Mouse (Mus musculus) adrenal gland, postnatal 14 days (tissue): ENCODE data around the gene Ampd3. TPM values are rescaled to one million over a fixed set of nuclear protein-coding genes. Genes with fewer than 3 reads are reported as not detected.

ENCODE experiments used
- DNase-seq: peaks from one replicate; pipeline ENCODE4 v3.0.0; 2021; ENCODE audit warnings: mixed read lengths
- total RNA-seq: library from RNA; stranded (reverse); gene quantifications from 2 replicates; pipeline ENCODE4 v1.2.3, GENCODE M21; 2021

The Ampd3 gene
- total RNA-seq, 1 experiment from 2014 or later: 22.9 TPM

- DNase-seq: no peak
Measured at GRCm38 (mm10) chr7:110770949-110771348, 2.9 kb downstream of the Ampd3 start.

DNA sequence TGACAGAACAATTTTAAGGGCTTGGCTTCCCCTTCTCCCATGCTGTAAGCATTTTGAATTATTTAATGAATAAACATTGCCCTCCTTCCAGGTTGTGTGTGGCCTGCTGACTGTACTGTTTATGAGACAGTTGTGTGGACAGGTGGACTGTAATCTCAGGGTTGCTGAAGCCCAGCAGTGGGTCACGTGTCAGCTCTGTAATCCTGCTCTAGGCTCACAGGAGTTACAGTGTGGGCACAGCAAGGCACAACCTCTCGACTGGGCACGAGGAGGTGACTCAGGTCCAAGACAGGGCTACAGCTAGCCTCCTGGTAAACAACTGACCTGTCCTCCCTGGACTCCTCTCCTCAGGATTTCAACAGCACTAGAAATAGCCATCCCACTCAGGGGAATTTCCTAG is 4.3 kb downstream of the Ampd3 start:
- no peak for DNase-seq

- peak; percentile 81 for DNase-seq
Measured at GRCm38 (mm10) chr7:110773204-110774002, 5.4 kb downstream of the Ampd3 start.

DNA sequence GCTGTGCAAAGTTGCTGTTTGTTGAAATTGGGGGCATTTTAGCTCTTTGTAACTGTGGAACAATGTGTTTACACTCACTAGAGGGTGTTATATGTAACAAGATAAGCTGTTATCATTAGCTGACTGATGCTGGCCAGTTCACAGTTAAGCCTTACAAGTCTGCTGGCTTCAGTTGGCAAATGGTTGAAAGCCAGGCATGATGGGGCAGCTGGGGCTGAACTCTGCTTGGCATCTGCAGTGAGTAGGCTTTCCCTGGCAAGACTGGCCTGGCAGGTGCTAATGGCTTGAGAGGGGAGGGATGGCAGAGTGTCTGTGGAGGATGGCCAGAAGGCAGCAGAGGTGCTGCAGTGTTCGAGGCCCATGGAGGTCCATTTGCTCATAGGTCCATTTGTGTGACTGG is 6.1 kb downstream of the Ampd3 start:
- DNase-seq: peak; percentile 64

DNA sequence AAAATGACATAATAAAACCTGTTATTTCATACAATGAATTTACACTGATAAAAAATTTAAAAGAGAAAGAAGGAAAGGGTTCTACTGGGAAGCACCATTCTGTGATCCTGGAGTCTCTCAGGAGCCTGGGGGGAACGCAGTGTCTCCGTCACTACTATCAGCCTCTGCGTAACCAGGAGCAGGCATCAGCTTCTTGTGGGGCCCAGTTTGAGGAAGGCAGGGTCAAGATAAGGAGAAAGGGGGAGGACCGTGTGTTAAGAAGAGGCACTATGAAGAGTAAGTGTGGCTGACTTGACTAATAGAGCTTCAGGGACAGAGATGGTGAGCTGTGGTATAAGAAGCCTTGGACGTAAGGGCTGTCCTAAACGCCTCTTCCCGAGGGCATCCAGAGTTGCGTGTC is 6.7 kb downstream of the Ampd3 start:
- no peak for DNase-seq

DNA sequence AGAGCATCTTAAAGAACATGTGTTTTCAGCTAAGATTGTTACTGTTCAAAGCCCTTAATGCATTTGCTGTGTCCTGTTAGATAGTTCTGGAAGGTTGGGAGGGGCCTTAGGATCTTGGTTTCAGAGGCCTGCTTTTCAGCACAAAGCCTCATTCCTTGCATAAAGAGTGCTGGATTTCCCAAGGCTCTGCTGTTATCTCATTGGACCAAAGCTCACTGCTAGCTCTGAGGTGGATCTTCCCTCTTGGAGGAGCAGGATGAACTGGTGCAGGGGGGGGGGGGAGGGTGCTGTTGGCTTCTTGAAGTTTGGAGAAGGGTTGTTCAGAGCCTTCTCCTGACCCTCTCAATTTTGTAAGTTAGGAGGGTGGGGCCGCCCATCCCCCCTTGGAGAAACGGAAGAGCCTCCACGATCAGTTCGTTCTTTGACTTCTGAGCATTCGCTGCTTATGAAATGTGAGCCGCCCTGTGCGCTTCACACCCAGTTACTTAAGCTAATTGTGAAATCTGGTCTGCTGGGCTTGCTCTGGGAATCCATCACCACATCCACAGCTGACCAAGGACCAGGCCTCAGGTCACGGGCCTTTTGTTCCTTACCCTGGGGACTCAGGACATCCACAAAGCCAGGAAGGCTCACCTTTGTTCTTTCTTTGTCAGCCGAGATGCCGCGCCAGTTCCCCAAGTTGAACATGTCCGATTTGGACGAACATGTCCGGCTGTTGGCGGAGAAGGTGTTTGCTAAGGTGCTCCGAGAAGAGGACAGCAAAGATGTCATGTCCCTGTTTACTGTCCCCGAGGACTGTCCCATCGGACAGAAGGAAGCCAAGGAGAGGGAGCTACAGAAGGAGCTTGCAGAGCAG is 9.4 kb downstream of the Ampd3 start:
- peak; percentile 24 for DNase-seq

- no peak for DNase-seq
Measured at GRCm38 (mm10) chr7:110778933-110779332, 10.9 kb downstream of the Ampd3 start.

DNA sequence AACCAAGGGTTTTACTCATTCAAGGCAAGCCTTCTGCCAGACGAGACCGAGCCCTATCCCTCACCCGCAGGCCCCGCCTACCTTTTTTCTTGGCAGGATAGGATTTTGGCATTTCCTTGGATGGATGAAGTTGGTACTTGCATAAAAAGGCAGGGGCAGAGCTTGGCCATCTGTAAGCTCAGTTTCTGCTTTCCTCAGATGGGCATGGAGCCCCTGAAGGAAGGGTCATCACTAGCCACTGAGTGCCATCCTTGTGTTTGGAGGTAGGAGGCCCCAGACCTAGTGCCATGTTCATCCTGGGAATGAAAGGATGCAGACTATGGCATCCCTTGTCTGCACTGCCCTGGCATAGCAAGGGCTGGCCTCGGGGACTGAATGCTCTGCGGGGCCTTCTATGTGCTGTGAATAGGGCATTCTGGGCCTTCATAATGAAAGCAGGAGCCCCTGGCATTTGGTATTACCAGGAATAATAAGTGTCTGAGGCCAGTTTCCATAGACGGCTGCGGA is 11.7 kb downstream of the Ampd3 start:
- DNase-seq: no peak

DNA sequence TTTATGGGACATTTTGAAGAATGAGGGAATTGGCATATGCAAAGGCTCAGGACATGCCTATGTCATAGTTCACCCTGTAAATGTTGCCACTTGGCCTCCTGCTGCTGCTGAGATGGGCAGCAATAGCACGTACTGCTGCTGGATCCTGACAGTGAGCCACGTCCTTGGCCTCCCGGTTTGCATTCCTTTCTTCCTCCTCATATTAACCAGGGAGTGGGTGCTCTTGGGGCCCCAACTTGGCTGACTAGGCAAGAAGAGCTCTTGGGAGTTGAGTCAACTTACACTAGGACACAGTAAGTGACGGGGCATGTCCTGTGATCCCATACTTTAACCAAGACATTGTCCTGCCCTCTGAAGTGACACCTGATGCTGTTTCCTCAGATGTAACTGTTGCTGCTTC is 12.5 kb downstream of the Ampd3 start:
- DNase-seq: peak; percentile 50

DNA sequence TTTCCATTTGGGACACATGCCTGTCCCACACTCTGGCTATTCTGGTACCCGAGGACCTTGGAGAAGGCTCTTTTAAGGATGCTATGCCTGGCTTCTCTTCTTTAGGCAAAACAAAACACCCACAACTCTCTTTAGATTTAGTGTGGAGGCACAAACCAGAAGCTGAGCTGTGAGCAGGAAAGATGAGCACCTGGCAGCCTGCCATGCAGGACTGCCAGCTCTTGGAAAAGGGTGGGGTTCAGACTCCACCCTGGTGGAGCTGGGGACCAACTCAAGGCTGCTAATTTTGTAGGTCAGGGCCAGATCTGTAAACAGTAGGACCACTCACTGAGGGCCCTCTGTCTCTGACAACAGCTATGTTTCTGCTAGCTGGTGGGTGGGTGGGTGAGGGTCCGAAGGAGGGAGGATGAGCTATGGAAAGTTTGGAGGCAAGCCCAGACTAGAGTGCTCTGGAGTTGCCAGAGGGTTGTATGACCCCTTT is 13.3 kb downstream of the Ampd3 start:
- DNase-seq: peak; percentile 55

GRCm38 (mm10) chr7:110782135-110782534 is 14.1 kb downstream of the Ampd3 start:
- peak; percentile 52 for DNase-seq

GRCm38 (mm10) chr7:110782845-110783478 is 15.0 kb downstream of the Ampd3 start:
- DNase-seq: peak; percentile 31

GRCm38 (mm10) chr7:110784965-110785364 is 17.0 kb downstream of the Ampd3 start:
- DNase-seq: no peak

GRCm38 (mm10) chr7:110785741-110786146 is 17.7 kb downstream of the Ampd3 start:
- no peak for DNase-seq

DNA sequence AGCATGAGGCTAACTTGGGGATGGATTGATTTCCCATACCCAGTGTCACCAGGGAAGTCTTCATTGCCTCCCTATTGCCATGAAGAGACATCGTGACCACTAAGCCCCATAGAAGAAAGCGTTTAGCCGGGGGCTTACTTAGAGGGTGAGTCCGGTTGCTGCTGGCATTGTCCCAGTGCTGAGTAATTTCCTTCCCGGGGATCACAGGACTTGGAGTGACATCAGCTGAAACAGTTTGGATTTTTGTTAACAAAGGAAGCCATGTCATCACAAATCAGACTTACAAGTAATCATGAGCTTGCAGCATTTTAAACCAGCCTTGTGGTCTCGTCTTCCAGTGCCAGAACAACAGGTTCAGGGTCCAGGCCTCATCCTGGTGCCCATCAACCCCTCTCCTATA is 19.3 kb downstream of the Ampd3 start:
- DNase-seq: peak; percentile 38

- no peak for DNase-seq
Measured at GRCm38 (mm10) chr7:110790878-110791277, 22.9 kb downstream of the Ampd3 start.

GRCm38 (mm10) chr7:110792201-110792600 is 24.2 kb downstream of the Ampd3 start:
- no peak for DNase-seq

DNA sequence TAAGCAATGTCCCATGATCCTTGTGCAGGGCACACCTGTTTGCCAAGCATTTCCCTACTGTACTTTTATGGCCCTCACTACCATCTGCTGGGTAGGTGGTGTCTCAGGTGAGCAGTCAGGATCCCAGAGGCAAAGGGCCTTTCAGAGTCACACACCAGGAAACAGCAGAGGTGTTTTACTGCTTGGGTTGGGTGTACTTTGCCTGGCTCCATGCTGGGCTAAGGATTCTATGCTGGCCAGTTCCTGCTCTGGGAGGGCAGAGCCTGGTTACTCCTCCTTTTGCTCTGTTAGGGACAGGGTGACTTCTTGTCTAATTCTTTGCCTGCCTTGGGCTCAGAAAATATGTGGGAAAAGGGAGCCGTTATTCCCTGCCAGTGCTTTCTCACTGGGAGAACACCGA is 24.8 kb downstream of the Ampd3 start:
- no peak for DNase-seq

GRCm38 (mm10) chr7:110794722-110795121 is 26.7 kb downstream of the Ampd3 start:
- no peak for DNase-seq

- peak; percentile 37 for DNase-seq
Measured at GRCm38 (mm10) chr7:110796367-110797051, 28.5 kb downstream of the Ampd3 start.

GRCm38 (mm10) chr7:110797722-110798409 is 29.9 kb downstream of the Ampd3 start:
- no peak for DNase-seq
